Comparison of ENCODE assay signal across 11 mouse cellular contexts in genomic region chr14:49392482-49392881, GRCm38 (mm10).
DNase-seq lines count a peak whose midpoint lies in the region; ATAC-seq and TF ChIP-seq lines count a peak whose summit lies in the region.
"Had no signal": no experiment of that assay in that cellular context is flagged by ENCODE, and none has a peak within 500 bp of the region (broad histone marks: within the 10 kb centered on the region; RNA-seq: fewer than 3 reads in every experiment).

No protein-coding gene starts in this region.

- no peaks in the 10 kb centered on the region for H3K9me3 ChIP-seq in heart, embryonic 12.5 days (replicated peaks)
- H3K9me3 ChIP-seq: hindbrain, embryonic 12.5 days; kidney, embryonic 15.5 days had no signal

- H3K36me3 ChIP-seq in heart, adult 2 months (ENCODE audit: control insufficient read depth, insufficient read depth, low read length): no peaks in the 10 kb centered on the region
- no peaks in the 10 kb centered on the region for H3K36me3 ChIP-seq in heart, embryonic 12.5 days
- H3K36me3 ChIP-seq: hindbrain, embryonic 12.5 days; kidney, embryonic 15.5 days had no signal

- ATAC-seq in heart, embryonic 12.5 days (ENCODE audit: insufficient number of reproducible peaks, low FRiP score): no peak

- H3K79me2 ChIP-seq in heart, adult 2 months (replicated peaks; ENCODE audit: control insufficient read depth, insufficient read depth, low read length): no peaks in the 10 kb centered on the region

- TF ChIP-seq EP300 in heart, adult 2 months (IDR thresholded peaks at IDR 0.05; ENCODE audit: insufficient read depth, low read depth, low read length): no peak

- peak; percentile 70 for TF ChIP-seq CTCF in heart, adult 2 months (IDR thresholded peaks at IDR 0.05)
- peak; percentile 54 for TF ChIP-seq CTCF in layer of hippocampus, adult 2 months (conservative IDR thresholded peaks at IDR 0.05)

- no peaks in the 10 kb centered on the region for H3K27me3 ChIP-seq in heart, adult 2 months (ENCODE audit: control insufficient read depth, insufficient read depth, low read length)
- H3K27me3 ChIP-seq in heart, embryonic 12.5 days (replicated peaks): no peaks in the 10 kb centered on the region
- H3K27me3 ChIP-seq: hindbrain, embryonic 12.5 days; kidney, embryonic 15.5 days had no signal

- DNase-seq in heart, adult 2 months: peak in 1 of 2 experiments; percentile 18
- no peak for DNase-seq in layer of hippocampus, adult 2 months (ENCODE audit: low spot score in 2 of 2)
- DNase-seq in layer of hippocampus, postnatal 10 days (ENCODE audit: low spot score in 2 of 2): no peak
- peak; percentile 12 for DNase-seq in thymus, postnatal 4 days
- no peak for DNase-seq in thymus, adult 18-20 months
- DNase-seq in urinary bladder, postnatal 25 days (ENCODE audit: low spot score): no peak
- DNase-seq: gastrocnemius, postnatal 10 days had no signal

- intact Hi-C loops in heart, adult 2 months (cut with DNase I): loop anchor here (2.0 to 5.0 kb wide), 3 partner anchors 135 to 340 kb away; partner anchors contain the start of gene Slc35f4

- H3K27ac ChIP-seq in heart, adult 2 months: no peak overlapping the region
- no peak overlapping the region for H3K27ac ChIP-seq in heart, embryonic 12.5 days (ENCODE audit: poor library complexity, severe bottlenecking)
- no peak overlapping the region for H3K27ac ChIP-seq in layer of hippocampus, adult 2 months
- H3K27ac ChIP-seq: hindbrain, embryonic 12.5 days; kidney, embryonic 15.5 days; liver, embryonic 14.5 days had no signal

- H3K4me3 ChIP-seq in heart, adult 2 months: no peak overlapping the region
- H3K4me3 ChIP-seq in heart, embryonic 12.5 days: no peak overlapping the region
- H3K4me3 ChIP-seq in layer of hippocampus, adult 2 months: no peak overlapping the region
- H3K4me3 ChIP-seq: hindbrain, embryonic 12.5 days; kidney, embryonic 15.5 days had no signal

- TF ChIP-seq POLR2A in heart, adult 2 months (IDR thresholded peaks at IDR 0.05; ENCODE audit: insufficient read depth, low read depth, low read length): no peak

- H3K9ac ChIP-seq in heart, adult 2 months (ENCODE audit: low read depth, low read length): no peak overlapping the region
- no peak overlapping the region for H3K9ac ChIP-seq in heart, embryonic 12.5 days
- H3K9ac ChIP-seq: hindbrain, embryonic 12.5 days; kidney, embryonic 15.5 days; liver, embryonic 14.5 days had no signal

- 29% methylated on average over 1 of the region's 1 CpGs for WGBS in heart, adult 2 months
- 19% methylated on average over 1 of the region's 1 CpGs for WGBS in heart, embryonic 12.5 days

- H3K4me2 ChIP-seq in heart, embryonic 12.5 days: no peak overlapping the region
- H3K4me2 ChIP-seq: hindbrain, embryonic 12.5 days; kidney, embryonic 15.5 days had no signal

- no peaks in the 10 kb centered on the region for H3K4me1 ChIP-seq in heart, adult 2 months (ENCODE audit: control insufficient read depth, insufficient read depth, low read length)
- no peaks in the 10 kb centered on the region for H3K4me1 ChIP-seq in heart, embryonic 12.5 days (replicated peaks)
- H3K4me1 ChIP-seq: hindbrain, embryonic 12.5 days; kidney, embryonic 15.5 days had no signal
